Mouse (Mus musculus) left cerebral cortex, postnatal 10 days (tissue): ENCODE results near the gene Isyna1. TPM values are rescaled to one million over a fixed set of nuclear protein-coding genes. Genes with fewer than 3 reads are reported as not detected.
"Not testable (repeated sequence)": the region's sequence is repeated elsewhere in the genome, so short reads cannot be mapped to it uniquely, and the experiment has no call there.

Source experiments
- DNase-seq, 2 experiments: peaks; one replicate each; pipeline ENCODE4 v3.0.0; 2021 to 2022; ENCODE audit warnings: low spot score in 2 of 2, mixed read lengths in 1 of 2; ENCODE audit errors: extremely low spot score in 1 of 2
- intact Hi-C: fragments of 180-260 bp; cut with DNase I; formaldehyde crosslinking; loops from one replicate; pipeline ENCODE4 v1.15.1; 2025
- total RNA-seq, 2 experiments: library from RNA; stranded (reverse); gene quantifications; 2 replicates each; pipeline ENCODE4 v1.2.3; 2021

Gene Isyna1
- total RNA-seq, 2 experiments from 2014 or later, result 46.6 to 53.2 TPM

- intact Hi-C loops, result no loop called here
- DNase-seq, result no peak
Measured at GRCm38 (mm10) chr8:70570360-70570759, 23.8 kb upstream of the Isyna1 start.

- no peak for DNase-seq
- intact Hi-C loops, result no loop called here
Measured at GRCm38 (mm10) chr8:70570990-70571389, 23.2 kb upstream of the Isyna1 start.

GRCm38 (mm10) chr8:70574302-70574701 is 19.9 kb upstream of the Isyna1 start:
- no peak for DNase-seq
- intact Hi-C loops, result no loop called here

- intact Hi-C loops, result no loop called here
- DNase-seq, result peak in 1 of 2 experiments; percentile 87
Measured at GRCm38 (mm10) chr8:70574915-70575314, 19.3 kb upstream of the Isyna1 start.

GRCm38 (mm10) chr8:70577207-70577606 is 17.0 kb upstream of the Isyna1 start:
- DNase-seq, result no peak
- intact Hi-C loops, result no loop called here

GRCm38 (mm10) chr8:70583476-70584387 is 10.4 kb upstream of the Isyna1 start:
- no peak for DNase-seq
- intact Hi-C loops, result no loop called here

- no peak for DNase-seq
- intact Hi-C loops, result no loop called here
Measured at GRCm38 (mm10) chr8:70584606-70585257, 9.4 kb upstream of the Isyna1 start.

- intact Hi-C loops, result no loop called here
- peak in 1 of 2 experiments; percentile 78 for DNase-seq
Measured at GRCm38 (mm10) chr8:70585258-70585652, 8.9 kb upstream of the Isyna1 start.

- intact Hi-C loops, DNase-seq: not testable (repeated sequence)
Measured at GRCm38 (mm10) chr8:70587955-70588354, 6.2 kb upstream of the Isyna1 start.

- DNase-seq, result peak in 1 of 2 experiments; percentile 32
- intact Hi-C loops, result no loop called here
Measured at GRCm38 (mm10) chr8:70591569-70591968, 2.6 kb upstream of the Isyna1 start.

- intact Hi-C loops, result no loop called here
Measured at GRCm38 (mm10) chr8:70593173-70593572, 1.0 kb upstream of the Isyna1 start.

GRCm38 (mm10) chr8:70594621-70595564 is 720 bp downstream of the Isyna1 start:
- intact Hi-C loops, result no loop called here
- DNase-seq, result peak in 1 of 2 experiments; percentile 70

More at GRCm38 (mm10) chr8:70593173-70593572, 1.0 kb upstream of the Isyna1 start:
- DNase-seq, result peak in 1 of 2 experiments; percentile 88

GRCm38 (mm10) chr8:70595811-70596210 is 1.6 kb downstream of the Isyna1 start:
- intact Hi-C loops, result no loop called here
- DNase-seq, result no peak

GRCm38 (mm10) chr8:70596216-70596615 is 2.0 kb downstream of the Isyna1 start:
- intact Hi-C loops, result no loop called here
- no peak for DNase-seq

GRCm38 (mm10) chr8:70596775-70597416 is 2.7 kb downstream of the Isyna1 start:
- peak in 1 of 2 experiments; percentile 69 for DNase-seq
- intact Hi-C loops, result no loop called here

GRCm38 (mm10) chr8:70597417-70598272 is 3.5 kb downstream of the Isyna1 start:
- intact Hi-C loops, result no loop called here
- no peak for DNase-seq

- DNase-seq, result peak; percentile 71 to 90
- intact Hi-C loops, result no loop called here
Measured at GRCm38 (mm10) chr8:70598283-70598682, 4.1 kb downstream of the Isyna1 start.
